Mouse (Mus musculus) frontal cortex, adult 2 months (tissue): ENCODE results near the gene Katnb1. TPM values are rescaled to one million over a fixed set of nuclear protein-coding genes. Genes with fewer than 3 reads are reported as not detected.

Source experiments
- DNase-seq, 2 experiments: peaks; one replicate each; pipeline ENCODE4 v3.0.0; 2022; ENCODE audit warnings: low spot score in 1 of 2; ENCODE audit errors: extremely low spot score in 1 of 2
- polyA plus RNA-seq: library from polyadenylated mRNA; depleted of rRNA; stranded (reverse); fragments of >200 nt; gene quantifications from 2 replicates; pipeline ENCODE4 v1.2.3, GENCODE M21; 2012; rRNA removed

Gene Katnb1
- polyA plus RNA-seq, result 50.8 and 53.0 TPM in 2 replicates

GRCm38 (mm10) chr8:95080381-95081341 lies at the start of gene Katnb1:
TSS of gene Katnb1 (plus strand) at chr8:95081186.
- DNase-seq, result peak; percentile 100

GRCm38 (mm10) chr8:95037106-95037925 lies 43.7 kb upstream of the Katnb1 start:
- DNase-seq, result peak; percentile 28 to 66

- no peak for DNase-seq
Observed at GRCm38 (mm10) chr8:95041883-95042784, 38.9 kb upstream of the Katnb1 start.

- no peak for DNase-seq
Observed at GRCm38 (mm10) chr8:95044811-95045210, 36.2 kb upstream of the Katnb1 start.

GRCm38 (mm10) chr8:95046982-95047381 lies 34.0 kb upstream of the Katnb1 start:
- no peak for DNase-seq

GRCm38 (mm10) chr8:95047884-95048680 lies 32.9 kb upstream of the Katnb1 start:
- no peak for DNase-seq

GRCm38 (mm10) chr8:95049636-95050035 lies 31.4 kb upstream of the Katnb1 start:
- no peak for DNase-seq

GRCm38 (mm10) chr8:95054438-95054837 lies 26.5 kb upstream of the Katnb1 start:
- DNase-seq, result no peak

- DNase-seq, result peak in 1 of 2 experiments; percentile 50
Observed at GRCm38 (mm10) chr8:95054927-95055510, 26.0 kb upstream of the Katnb1 start, which contains the start of gene Drc7. TSS of gene Drc7 (plus strand) at chr8:95055103.

GRCm38 (mm10) chr8:95056414-95056813 lies 24.6 kb upstream of the Katnb1 start:
- no peak for DNase-seq

GRCm38 (mm10) chr8:95058661-95059060 lies 22.3 kb upstream of the Katnb1 start:
- DNase-seq, result no peak

- DNase-seq, result no peak
Observed at GRCm38 (mm10) chr8:95059812-95060533, 21.0 kb upstream of the Katnb1 start.

- DNase-seq, result no peak
Observed at GRCm38 (mm10) chr8:95064531-95064930, 16.5 kb upstream of the Katnb1 start.

GRCm38 (mm10) chr8:95067582-95067981 lies 13.4 kb upstream of the Katnb1 start:
- DNase-seq, result peak in 1 of 2 experiments; percentile 60

- no peak for DNase-seq
Observed at GRCm38 (mm10) chr8:95075504-95075903, 5.5 kb upstream of the Katnb1 start.

- no peak for DNase-seq
Observed at GRCm38 (mm10) chr8:95076151-95076550, 4.8 kb upstream of the Katnb1 start.

- no peak for DNase-seq
Observed at GRCm38 (mm10) chr8:95078055-95078454, 2.9 kb upstream of the Katnb1 start.

- no peak for DNase-seq
Observed at GRCm38 (mm10) chr8:95079305-95079704, 1.7 kb upstream of the Katnb1 start.
